Comparison of ENCODE assay signal across 8 mouse cellular contexts in the genomic region with DNA sequence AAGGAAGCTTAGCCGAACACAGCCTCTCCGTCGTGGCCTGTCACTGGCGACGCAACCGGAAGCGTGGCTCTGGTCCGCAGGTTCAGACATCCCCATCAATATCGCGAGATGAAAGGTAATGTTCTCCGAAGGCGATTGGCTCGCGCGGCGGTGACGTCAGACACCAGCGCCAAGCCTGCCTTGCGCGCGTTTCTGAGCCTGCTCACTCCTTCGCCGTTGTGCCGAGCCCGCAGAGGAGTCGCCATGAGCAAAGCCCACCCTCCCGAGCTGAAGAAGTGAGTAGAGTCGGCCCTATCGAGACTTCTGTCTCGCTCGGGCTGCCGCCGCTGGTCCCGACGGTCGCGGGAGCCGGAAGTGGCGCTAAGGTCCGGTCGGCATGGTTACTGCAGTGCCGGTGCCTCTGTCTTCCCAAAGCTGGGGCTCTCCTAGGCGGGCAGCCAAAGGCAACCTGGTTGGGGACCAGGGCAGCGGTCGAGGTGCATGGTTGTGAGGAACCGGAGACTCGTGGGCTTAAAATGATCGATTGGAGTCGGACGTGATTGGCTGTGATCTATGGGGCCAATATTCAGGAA. TPM values are rescaled to one million over a fixed set of nuclear protein-coding genes. Genes with fewer than 3 reads are reported as not detected.
A peak's percentile ranks its signal among the peaks of the same experiment; 100 is the strongest.
DNase-seq lines count a peak whose midpoint lies in the region; ATAC-seq and TF ChIP-seq lines count a peak whose summit lies in the region.

No protein-coding gene starts in this region.

- peak; percentile 96 for DNase-seq in T-cell, adult 2 months (ENCODE audit: low spot score)
- peak; percentile 96 to 97 for DNase-seq in cerebellum, postnatal 36 days
- DNase-seq in gastrocnemius, adult 18-20 months (ENCODE audit: low spot score) = peak; percentile 96
- peak; percentile 99 for DNase-seq in hindbrain, postnatal 0 days (ENCODE audit: low spot score)
- DNase-seq in left cerebral cortex, adult 2 months (ENCODE audit: extremely low spot score in 1 of 2, low spot score in 2 of 2) = peak; percentile 96 to 97
- peak; percentile 97 to 99 for DNase-seq in right cerebral cortex, adult 2 months (ENCODE audit: low spot score in 2 of 2)
- DNase-seq in urinary bladder, postnatal 14 days (ENCODE audit: low spot score) = peak; percentile 95

- no peaks in the 10 kb centered on the region for H3K27me3 ChIP-seq in hindbrain, postnatal 0 days (ENCODE audit: insufficient read depth, low read length)

- WGBS in hindbrain, postnatal 0 days = under 1% methylated on average over 50 of the region's 50 CpGs

- peaks cover 2% of the 10 kb centered on the region; the same call in 1 of the 2 replicates for H3K36me3 ChIP-seq in hindbrain, postnatal 0 days (ENCODE audit: insufficient read depth, low read length)

- peak; percentile 98 for ATAC-seq in hindbrain, postnatal 0 days
- ATAC-seq in megakaryocyte, adult 5-6 weeks (ENCODE audit: poor library complexity, severe bottlenecking) = peak; percentile 98

- no peaks in the 10 kb centered on the region for H3K9me3 ChIP-seq in hindbrain, postnatal 0 days (ENCODE audit: low read length)

- peaks cover 15% of the 10 kb centered on the region; the same call in 1 of the 2 replicates for H3K4me1 ChIP-seq in hindbrain, postnatal 0 days (ENCODE audit: insufficient read depth, low read length)

- H3K27ac ChIP-seq in hindbrain, postnatal 0 days = peak overlapping the region; percentile 83
- H3K27ac ChIP-seq in left cerebral cortex, adult 2 months = peak overlapping the region; percentile 93

- peak; percentile 15; the same call in 1 of the 2 replicates for TF ChIP-seq CTCF in hindbrain, postnatal 0 days (IDR thresholded peaks at IDR 0.05; ENCODE audit: low read depth)
- no peak for TF ChIP-seq CTCF in left cerebral cortex, adult 2 months (IDR thresholded peaks at IDR 0.05)

- intact Hi-C loops in left cerebral cortex, adult 2 months (cut with DNase I) = loop anchor here (2.0 kb wide), 1 partner anchor 25 kb away; a partner anchor contains a TSS

- peak overlapping the region; percentile 80 for H3K9ac ChIP-seq in hindbrain, postnatal 0 days (replicated peaks; ENCODE audit: low read length)

- peak overlapping the region; percentile 87 for H3K4me2 ChIP-seq in hindbrain, postnatal 0 days (ENCODE audit: low read depth, low read length)

- H3K4me3 ChIP-seq in hindbrain, postnatal 0 days (ENCODE audit: low read length) = peak overlapping the region; percentile 83
- H3K4me3 ChIP-seq in left cerebral cortex, adult 2 months = peak overlapping the region; percentile 90

RNA-seq across cellular contexts. Expression of a gene that starts 0.3 kb away (rescaled TPM):
- total RNA-seq in gastrocnemius, adult 18-20 months (2021) = 10 to 100 TPM; 27.9 to 31.6 TPM
- total RNA-seq in hindbrain, postnatal 0 days (2014; rRNA removed) = 45.1 and 48.1 TPM in 2 replicates
- polyA plus RNA-seq in hindbrain, postnatal 0 days (2015; fragmentation: Nextera tagmentation; extraction: Ambion mirVana) = 278 and 289 TPM in 2 replicates
- 10 to 100 TPM; 54.8 to 61.9 TPM for total RNA-seq in left cerebral cortex, adult 2 months (2021)
- total RNA-seq in megakaryocyte, adult 5-6 weeks (2015) = 321 and 326 TPM in 2 replicates
- total RNA-seq in megakaryocyte, adult 5-6 weeks (2017) = 25.7 and 28.4 TPM in 2 replicates

RNA-seq across cellular contexts. Expression of a gene that starts 6.0 kb away (rescaled TPM):
- 10 to 100 TPM; 11.3 to 12.6 TPM for total RNA-seq in gastrocnemius, adult 18-20 months (2021)
- 42.2 and 48.2 TPM in 2 replicates for total RNA-seq in hindbrain, postnatal 0 days (2014; rRNA removed)
- 63.7 and 64.6 TPM in 2 replicates for polyA plus RNA-seq in hindbrain, postnatal 0 days (2015; fragmentation: Nextera tagmentation; extraction: Ambion mirVana)
- total RNA-seq in left cerebral cortex, adult 2 months (2021) = 10 to 100 TPM; 21.3 to 21.8 TPM
- 9.7 and 13.9 TPM in 2 replicates for total RNA-seq in megakaryocyte, adult 5-6 weeks (2015)
- total RNA-seq in megakaryocyte, adult 5-6 weeks (2017) = 11.7 and 12.7 TPM in 2 replicates

RNA-seq across cellular contexts. Expression of a gene that starts 25.5 kb away (rescaled TPM):
- total RNA-seq in gastrocnemius, adult 18-20 months (2021) = 10 to 100 TPM; 50.6 to 54.0 TPM
- 74.3 and 80.9 TPM in 2 replicates for total RNA-seq in hindbrain, postnatal 0 days (2014; rRNA removed)
- polyA plus RNA-seq in hindbrain, postnatal 0 days (2015; fragmentation: Nextera tagmentation; extraction: Ambion mirVana) = 102 and 104 TPM in 2 replicates
- total RNA-seq in left cerebral cortex, adult 2 months (2021) = 100 to 1,000 TPM; 105 to 115 TPM
- 37.9 and 47.9 TPM in 2 replicates for total RNA-seq in megakaryocyte, adult 5-6 weeks (2015)
- 62.6 and 84.6 TPM in 2 replicates for total RNA-seq in megakaryocyte, adult 5-6 weeks (2017)

RNA-seq across cellular contexts. Expression of a gene that starts 32.6 kb away (rescaled TPM):
- total RNA-seq in gastrocnemius, adult 18-20 months (2021) = 10 to 100 TPM; 19.2 to 20.9 TPM
- total RNA-seq in hindbrain, postnatal 0 days (2014; rRNA removed) = 138 and 148 TPM in 2 replicates
- polyA plus RNA-seq in hindbrain, postnatal 0 days (2015; fragmentation: Nextera tagmentation; extraction: Ambion mirVana) = 190 and 211 TPM in 2 replicates
- 100 to 1,000 TPM; 117 to 119 TPM for total RNA-seq in left cerebral cortex, adult 2 months (2021)
- 66.4 and 69.8 TPM in 2 replicates for total RNA-seq in megakaryocyte, adult 5-6 weeks (2015)
- total RNA-seq in megakaryocyte, adult 5-6 weeks (2017) = 41.0 and 67.0 TPM in 2 replicates

RNA-seq across cellular contexts. Expression of a gene that starts 55.0 kb away (rescaled TPM):
- total RNA-seq in gastrocnemius, adult 18-20 months (2021) = not detected
- not detected in 2 replicates for total RNA-seq in hindbrain, postnatal 0 days (2014; rRNA removed)
- not detected in 2 replicates for polyA plus RNA-seq in hindbrain, postnatal 0 days (2015; fragmentation: Nextera tagmentation; extraction: Ambion mirVana)
- total RNA-seq in left cerebral cortex, adult 2 months (2021) = not detected
- total RNA-seq in megakaryocyte, adult 5-6 weeks (2015) = not detected in 2 replicates
- total RNA-seq in megakaryocyte, adult 5-6 weeks (2017) = not detected in 2 replicates

Comparison
In these comparisons a context has a peak if more than half of its experiments do, and no peak if none do; other contexts are left out.
1. Peak in every context shown above with its lines: DNase-seq, ATAC-seq, H3K4me3 ChIP-seq and H3K27ac ChIP-seq.